Comparison of ENCODE assay signal across 10 mouse cellular contexts in the genomic region with DNA sequence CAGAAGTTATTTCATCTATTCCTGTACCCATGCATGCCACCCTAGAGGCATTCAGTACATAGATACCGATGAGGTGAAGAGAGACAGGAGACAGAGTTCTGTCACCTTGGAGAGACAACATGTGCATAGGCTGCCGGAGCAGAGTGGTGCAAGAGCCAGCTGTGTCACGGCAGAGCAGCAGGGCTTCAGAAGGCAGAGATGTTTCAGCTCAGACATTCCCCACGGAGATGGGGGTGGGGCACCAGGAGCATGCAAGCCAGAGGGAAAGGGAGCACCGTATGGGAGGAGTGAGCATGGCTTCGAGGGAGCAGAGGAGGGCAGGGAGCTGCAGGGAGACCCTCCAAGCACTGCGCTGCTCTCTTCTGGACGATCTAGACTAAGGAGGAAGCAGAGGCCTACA. TPM values are rescaled to one million over a fixed set of nuclear protein-coding genes. Genes with fewer than 3 reads are reported as not detected.
DNase-seq lines count a peak whose midpoint lies in the region; ATAC-seq and TF ChIP-seq lines count a peak whose summit lies in the region.
"Had no signal": no experiment of that assay in that cellular context is flagged by ENCODE, and none has a peak within 500 bp of the region (broad histone marks: within the 10 kb centered on the region; RNA-seq: fewer than 3 reads in every experiment).

No protein-coding gene starts in this region.

- DNase-seq in lung, embryonic 14.5 days = peak; percentile 17
- DNase-seq in lung, postnatal 25 days (ENCODE audit: low spot score) = no peak
- DNase-seq in heart, adult 9 months (ENCODE audit: low spot score in 2 of 2) = peak; percentile 46 to 62
- DNase-seq in lung, postnatal 0 days (ENCODE audit: low spot score) = peak; percentile 43
- no peak for DNase-seq in embryo, embryonic 10.5 days (ENCODE audit: low spot score)
- DNase-seq in layer of hippocampus, adult 11-12 months (ENCODE audit: low spot score) = no peak
- DNase-seq: kidney, postnatal 25 days had no signal

- ATAC-seq in lung, embryonic 14.5 days (ENCODE audit: insufficient read depth) = peak; percentile 28; the same call in 1 of the 2 replicates
- ATAC-seq in heart, embryonic 14.5 days (ENCODE audit: insufficient number of reproducible peaks, insufficient read depth, low FRiP score, low read depth) = peak; percentile 77
- peak; percentile 71 for ATAC-seq in lung, postnatal 0 days

- H3K4me2 ChIP-seq in lung, embryonic 14.5 days = no peak overlapping the region
- peak overlapping the region; percentile 33 for H3K4me2 ChIP-seq in heart, embryonic 14.5 days (ENCODE audit: low read length)
- no peak overlapping the region for H3K4me2 ChIP-seq in lung, postnatal 0 days (replicated peaks; ENCODE audit: low read depth, low read length)

- no peaks in the 10 kb centered on the region for H3K4me1 ChIP-seq in lung, embryonic 14.5 days (ENCODE audit: insufficient read depth)
- peaks cover 23 to 48% of the 10 kb centered on the region in 2 experiments for H3K4me1 ChIP-seq in heart, embryonic 14.5 days (ENCODE audit: control insufficient read depth in 2 of 2, insufficient read depth in 2 of 2, low read length in 2 of 2)
- H3K4me1 ChIP-seq in lung, postnatal 0 days (ENCODE audit: insufficient read depth, low read depth, low read length) = no peaks in the 10 kb centered on the region

- no peaks in the 10 kb centered on the region for H3K36me3 ChIP-seq in lung, embryonic 14.5 days (ENCODE audit: insufficient read depth)
- no peaks in the 10 kb centered on the region for H3K36me3 ChIP-seq in heart, embryonic 14.5 days (ENCODE audit: control insufficient read depth, insufficient read depth, low read length)
- H3K36me3 ChIP-seq in lung, postnatal 0 days (ENCODE audit: insufficient read depth, low read length) = no peaks in the 10 kb centered on the region

- TF ChIP-seq EP300 in lung, postnatal 0 days (IDR thresholded peaks at IDR 0.05) = no peak

- H3K9ac ChIP-seq in lung, embryonic 14.5 days = no peak overlapping the region
- no peak overlapping the region for H3K9ac ChIP-seq in heart, embryonic 14.5 days (ENCODE audit: low read length)
- H3K9ac ChIP-seq in lung, postnatal 0 days (replicated peaks; ENCODE audit: low read depth) = no peak overlapping the region

- no peak overlapping the region for H3K27ac ChIP-seq in lung, embryonic 14.5 days (ENCODE audit: low read depth)
- peak overlapping the region; percentile 77 to 83 for H3K27ac ChIP-seq in heart, embryonic 14.5 days (replicated peaks in 1 of 2; ENCODE audit: control insufficient read depth in 1 of 2, insufficient read depth in 1 of 2, low read depth in 2 of 2, low read length in 2 of 2)
- H3K27ac ChIP-seq in lung, postnatal 0 days (ENCODE audit: low read length) = no peak overlapping the region
- H3K27ac ChIP-seq: stomach, postnatal 0 days had no signal

- WGBS in lung, embryonic 14.5 days = 32% methylated on average over 8 of the region's 8 CpGs
- WGBS in heart, embryonic 14.5 days = 18% methylated on average over 8 of the region's 8 CpGs
- 42% methylated on average over 8 of the region's 8 CpGs for WGBS in lung, postnatal 0 days

- H3K9me3 ChIP-seq in lung, embryonic 14.5 days (ENCODE audit: low read depth, low read length) = no peaks in the 10 kb centered on the region
- H3K9me3 ChIP-seq in heart, embryonic 14.5 days (ENCODE audit: control insufficient read depth, low read length) = no peaks in the 10 kb centered on the region
- H3K9me3 ChIP-seq in lung, postnatal 0 days (ENCODE audit: low read length) = no peaks in the 10 kb centered on the region

- no peak for TF ChIP-seq CTCF in lung, embryonic 14.5 days (IDR thresholded peaks at IDR 0.05; ENCODE audit: low read depth)
- 0 out of 2 replicates have a peak, but pooled peaks have one; percentile 1 for TF ChIP-seq CTCF in lung, postnatal 0 days (IDR thresholded peaks at IDR 0.05)

- H3K4me3 ChIP-seq in lung, embryonic 14.5 days (ENCODE audit: low read depth, low read length) = no peak overlapping the region
- H3K4me3 ChIP-seq in heart, embryonic 14.5 days (ENCODE audit: control insufficient read depth in 1 of 2, insufficient read depth in 1 of 2, low read depth in 1 of 2, low read length in 2 of 2) = no peak overlapping the region
- no peak overlapping the region for H3K4me3 ChIP-seq in lung, postnatal 0 days (ENCODE audit: low read depth, low read length)
- H3K4me3 ChIP-seq: erythroblast, embryonic 14.5 days had no signal

- H3K27me3 ChIP-seq in lung, embryonic 14.5 days (ENCODE audit: insufficient read depth, low read length) = no peaks in the 10 kb centered on the region
- H3K27me3 ChIP-seq in heart, embryonic 14.5 days (ENCODE audit: control insufficient read depth, insufficient read depth, low read length) = no peaks in the 10 kb centered on the region
- no peaks in the 10 kb centered on the region for H3K27me3 ChIP-seq in lung, postnatal 0 days (replicated peaks; ENCODE audit: insufficient read depth, low read length)

RNA-seq across cellular contexts. Expression of a gene that starts 18.2 kb away (rescaled TPM):
- 4.1 and 4.6 TPM in 2 replicates for polyA plus RNA-seq in lung, embryonic 14.5 days (2014; fragmentation: Nextera tagmentation; extraction: Ambion mirVana)
- 4.4 and 5.6 TPM in 2 replicates for polyA plus RNA-seq in heart, embryonic 14.5 days (2014; fragmentation: Nextera tagmentation; extraction: Ambion mirVana)
- 1.1 and 1.5 TPM in 2 replicates for polyA plus RNA-seq in lung, postnatal 0 days (2015; fragmentation: Nextera tagmentation; extraction: Ambion mirVana)
- polyA plus RNA-seq: erythroblast, embryonic 14.5 days had no signal

Comparison
In these comparisons a context has a peak if more than half of its experiments do, and no peak if none do; other contexts are left out.
1. DNase-seq: peak in lung, embryonic 14.5 days (single experiment), heart, adult 9 months (2 of 2) and lung, postnatal 0 days (single experiment); none in lung, postnatal 25 days (single experiment), embryo, embryonic 10.5 days (single experiment) and layer of hippocampus, adult 11-12 months (single experiment).
2. H3K27ac ChIP-seq: peak in heart, embryonic 14.5 days (2 of 2); none in lung, embryonic 14.5 days (single experiment) and lung, postnatal 0 days (single experiment).
3. Peak in every context shown above with its lines, with median percentiles within 50 percentile points of each other: ATAC-seq.